Mouse (Mus musculus): ENCODE data around the gene Cma1. TPM values are rescaled to one million over a fixed set of nuclear protein-coding genes. Genes with fewer than 3 reads are reported as not detected.

Cma1 gene
- polyA plus RNA-seq, 1 experiment from 2014 or later = 0.67 TPM

GRCm38 (mm10) chr14:55899701-55900413 lies 44.6 kb downstream of the Cma1 start, which contains the start of gene Sdr39u1:
TSS of gene Sdr39u1 (minus strand) at chr14:55900293.
- H3K9ac ChIP-seq (ENCODE audit: low read depth, low read length) = peak within 1 kb of the TSS; percentile 53

DNA sequence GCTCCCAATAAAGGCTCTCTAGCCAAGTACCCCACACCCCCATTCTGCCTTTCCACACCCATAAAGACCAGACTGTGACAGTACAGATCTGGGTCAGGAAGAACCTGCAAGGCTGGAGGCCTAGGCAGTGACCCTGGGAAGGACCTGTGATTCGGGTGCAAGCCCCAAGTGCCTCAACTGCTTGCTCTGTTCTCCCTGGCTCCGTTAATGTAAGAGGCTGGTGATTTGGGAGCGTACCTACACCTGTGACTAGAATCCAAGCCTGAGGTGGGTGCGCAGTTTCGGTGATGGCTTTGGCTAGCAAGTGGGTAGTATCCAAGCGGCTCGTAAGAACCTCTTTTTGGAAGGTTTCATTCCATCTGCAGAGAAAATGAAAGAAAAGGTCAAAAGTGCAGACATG lies 45.5 kb downstream of the Cma1 start:
- no peak overlapping the region for H3K4me3 ChIP-seq (ENCODE audit: low read depth, low read length)
- H3K27me3 ChIP-seq (ENCODE audit: control insufficient read depth, insufficient read depth, low read depth, low read length) = no peaks in the 10 kb centered on the region; the same call in 1 of the 2 replicates
- H3K36me3 ChIP-seq (ENCODE audit: control insufficient read depth, insufficient read depth) = peaks cover 27% of the 10 kb centered on the region
- ATAC-seq (ENCODE audit: low read depth) = no peak
- H3K4me1 ChIP-seq (ENCODE audit: control insufficient read depth, low read depth, low read length) = peaks cover 12% of the 10 kb centered on the region; the same call in 1 of the 2 replicates
- H3K27ac ChIP-seq (ENCODE audit: low read length) = no peak overlapping the region
- 81% methylated on average over 7 of the region's 7 CpGs for WGBS (ENCODE audit: insufficient replicate concordance)
- no peaks in the 10 kb centered on the region for H3K9me3 ChIP-seq (replicated peaks; ENCODE audit: control insufficient read depth, low read length)
- no peak overlapping the region for H3K9ac ChIP-seq (ENCODE audit: low read depth, low read length)
- no peak overlapping the region for H3K4me2 ChIP-seq (ENCODE audit: low read depth, low read length)

More at GRCm38 (mm10) chr14:55899701-55900413, 44.6 kb downstream of the Cma1 start, which contains the start of gene Sdr39u1:
- peak within 1 kb of the TSS; percentile 51 for H3K4me3 ChIP-seq (ENCODE audit: low read depth, low read length)
- H3K4me2 ChIP-seq (ENCODE audit: low read depth, low read length) = peak within 1 kb of the TSS; percentile 73
- peak; percentile 73 for ATAC-seq (ENCODE audit: low read depth)
- H3K27ac ChIP-seq (ENCODE audit: low read length) = 0 out of 2 replicates have a peak within 1 kb of the TSS, but pooled peaks have one; percentile 11
- no peaks in the 10 kb centered on the region; the same call in 1 of the 2 replicates for H3K27me3 ChIP-seq (ENCODE audit: control insufficient read depth, insufficient read depth, low read depth, low read length)
- H3K4me1 ChIP-seq (ENCODE audit: control insufficient read depth, low read depth, low read length) = peaks cover 12% of the 10 kb centered on the region; the same call in 1 of the 2 replicates
- WGBS (ENCODE audit: insufficient replicate concordance) = under 1% methylated on average over 39 of the region's 39 CpGs
- H3K36me3 ChIP-seq (ENCODE audit: control insufficient read depth, insufficient read depth) = peaks cover 18% of the 10 kb centered on the region
- H3K9me3 ChIP-seq (replicated peaks; ENCODE audit: control insufficient read depth, low read length) = no peaks in the 10 kb centered on the region

- H3K27me3 ChIP-seq (ENCODE audit: control insufficient read depth, insufficient read depth, low read depth, low read length) = no peaks in the 10 kb centered on the region; the same call in 1 of the 2 replicates
- H3K27ac ChIP-seq (ENCODE audit: low read length) = no peak overlapping the region
- WGBS (ENCODE audit: insufficient replicate concordance) = 78% methylated on average over 12 of the region's 12 CpGs
Measured at GRCm38 (mm10) chr14:55897671-55898070, 46.8 kb downstream of the Cma1 start.

More at GRCm38 (mm10) chr14:55897671-55898070, 46.8 kb downstream of the Cma1 start:
- H3K9ac ChIP-seq (ENCODE audit: low read depth, low read length) = no peak overlapping the region
- peaks cover 12% of the 10 kb centered on the region; the same call in 1 of the 2 replicates for H3K4me1 ChIP-seq (ENCODE audit: control insufficient read depth, low read depth, low read length)
- no peak overlapping the region for H3K4me3 ChIP-seq (ENCODE audit: low read depth, low read length)
- no peak for ATAC-seq (ENCODE audit: low read depth)
- H3K4me2 ChIP-seq (ENCODE audit: low read depth, low read length) = no peak overlapping the region
- H3K9me3 ChIP-seq (replicated peaks; ENCODE audit: control insufficient read depth, low read length) = no peaks in the 10 kb centered on the region
- H3K36me3 ChIP-seq (ENCODE audit: control insufficient read depth, insufficient read depth) = peaks cover 30% of the 10 kb centered on the region

Other genes starting within 250 kb of the Cma1 start
- gene Tgm1, start 230.7 kb downstream of the Cma1 start, polyA plus RNA-seq (2015; fragmentation: Nextera tagmentation; extraction: Ambion mirVana) = 2.8 and 3.1 TPM in 2 replicates
- gene Rabggta, start 222.4 kb downstream of the Cma1 start, polyA plus RNA-seq (2015; fragmentation: Nextera tagmentation; extraction: Ambion mirVana) = 11.3 and 12.4 TPM in 2 replicates
- 40.9 and 43.5 TPM in 2 replicates for gene Dhrs1, start 199.0 kb downstream of the Cma1 start, polyA plus RNA-seq (2015; fragmentation: Nextera tagmentation; extraction: Ambion mirVana)
- 18.6 and 18.7 TPM in 2 replicates for gene Nop9, start 199.0 kb downstream of the Cma1 start, polyA plus RNA-seq (2015; fragmentation: Nextera tagmentation; extraction: Ambion mirVana)
- 74.1 and 86.9 TPM in 2 replicates for gene Cideb, start 186.2 kb downstream of the Cma1 start, polyA plus RNA-seq (2015; fragmentation: Nextera tagmentation; extraction: Ambion mirVana)
- gene Ltb4r2, start 183.2 kb downstream of the Cma1 start, polyA plus RNA-seq (2015; fragmentation: Nextera tagmentation; extraction: Ambion mirVana) = 0.38 and 0.40 TPM in 2 replicates
- 14.2 and 16.4 TPM in 2 replicates for gene Ltb4r1, start 178.7 kb downstream of the Cma1 start, polyA plus RNA-seq (2015; fragmentation: Nextera tagmentation; extraction: Ambion mirVana)
- gene Adcy4, start 160.6 kb downstream of the Cma1 start, polyA plus RNA-seq (2015; fragmentation: Nextera tagmentation; extraction: Ambion mirVana) = 1.9 and 2.4 TPM in 2 replicates
- 15.4 and 16.4 TPM in 2 replicates for gene Ripk3, start 155.8 kb downstream of the Cma1 start, polyA plus RNA-seq (2015; fragmentation: Nextera tagmentation; extraction: Ambion mirVana)
- 0.71 TPM in 2 replicates for gene Nfatc4, start 121.5 kb downstream of the Cma1 start, polyA plus RNA-seq (2015; fragmentation: Nextera tagmentation; extraction: Ambion mirVana)
- gene Nynrin, start 90.7 kb downstream of the Cma1 start, polyA plus RNA-seq (2015; fragmentation: Nextera tagmentation; extraction: Ambion mirVana) = 2.7 and 2.9 TPM in 2 replicates
- gene Cbln3, start 60.3 kb downstream of the Cma1 start, polyA plus RNA-seq (2015; fragmentation: Nextera tagmentation; extraction: Ambion mirVana) = 0.26 TPM in 2 replicates
- gene Khnyn, start 59.7 kb downstream of the Cma1 start, polyA plus RNA-seq (2015; fragmentation: Nextera tagmentation; extraction: Ambion mirVana) = 10.9 and 12.8 TPM in 2 replicates
- 11.9 and 14.6 TPM in 2 replicates for gene Sdr39u1, start 44.4 kb downstream of the Cma1 start, polyA plus RNA-seq (2015; fragmentation: Nextera tagmentation; extraction: Ambion mirVana)
- gene Cma2, start 6.3 kb upstream of the Cma1 start, polyA plus RNA-seq (2015; fragmentation: Nextera tagmentation; extraction: Ambion mirVana) = not detected in 2 replicates
- gene Mcpt1, start 73.3 kb upstream of the Cma1 start, polyA plus RNA-seq (2015; fragmentation: Nextera tagmentation; extraction: Ambion mirVana) = 0.09 TPM in 1 of 2 replicates, not detected in the other
- gene Mcpt9, start 85.8 kb upstream of the Cma1 start, polyA plus RNA-seq (2015; fragmentation: Nextera tagmentation; extraction: Ambion mirVana) = not detected in 2 replicates
- gene Mcpt2, start 97.4 kb upstream of the Cma1 start, polyA plus RNA-seq (2015; fragmentation: Nextera tagmentation; extraction: Ambion mirVana) = 0.12 and 0.15 TPM in 2 replicates
- 0.19 TPM in 1 of 2 replicates, not detected in the other for gene Mcpt4, start 117.6 kb upstream of the Cma1 start, polyA plus RNA-seq (2015; fragmentation: Nextera tagmentation; extraction: Ambion mirVana)
- gene Mcpt8, start 140.6 kb upstream of the Cma1 start, polyA plus RNA-seq (2015; fragmentation: Nextera tagmentation; extraction: Ambion mirVana) = 4.3 and 7.3 TPM in 2 replicates
- gene Ctsg, start 157.9 kb upstream of the Cma1 start, polyA plus RNA-seq (2015; fragmentation: Nextera tagmentation; extraction: Ambion mirVana) = 34.2 and 40.5 TPM in 2 replicates
- gene Gzme, start 175.9 kb upstream of the Cma1 start, polyA plus RNA-seq (2015; fragmentation: Nextera tagmentation; extraction: Ambion mirVana) = not detected in 2 replicates
- gene Gzmd, start 187.9 kb upstream of the Cma1 start, polyA plus RNA-seq (2015; fragmentation: Nextera tagmentation; extraction: Ambion mirVana) = not detected in 2 replicates
- gene Gzmg, start 214.9 kb upstream of the Cma1 start, polyA plus RNA-seq (2015; fragmentation: Nextera tagmentation; extraction: Ambion mirVana) = not detected in 2 replicates
- not detected in 2 replicates for gene Gzmn, start 229.9 kb upstream of the Cma1 start, polyA plus RNA-seq (2015; fragmentation: Nextera tagmentation; extraction: Ambion mirVana)